Mouse (Mus musculus) mesoderm, embryonic 11.5 days (tissue): ENCODE measurements around the gene Ptges2.
A peak's percentile ranks its signal among the peaks of the same experiment; 100 is the strongest.
"Not testable (repeated sequence)": the region's sequence is repeated elsewhere in the genome, so short reads cannot be mapped to it uniquely, and the experiment has no call there.

Experiments used
- DNase-seq: peaks from one replicate; pipeline ENCODE4 v3.0.0-alpha.2; 2012; ENCODE audit warnings: low read depth, low spot score

The Ptges2 gene

GRCm38 (mm10) chr2:32395484-32395945, at the start of gene Ptges2:
Ptges2 (plus strand) TSS chr2:32395896.
- peak; percentile 89 for DNase-seq

- DNase-seq: no peak
These were observed 48.7 kb upstream of the Ptges2 start for GRCm38 (mm10) chr2:32347019-32347418.

- DNase-seq: no peak
These were observed 47.4 kb upstream of the Ptges2 start for GRCm38 (mm10) chr2:32348311-32348710.

GRCm38 (mm10) chr2:32349625-32350255, 46.0 kb upstream of the Ptges2 start:
- no peak for DNase-seq

- no peak for DNase-seq
These were observed 45.1 kb upstream of the Ptges2 start for GRCm38 (mm10) chr2:32350471-32351051.

GRCm38 (mm10) chr2:32351471-32351961, 44.2 kb upstream of the Ptges2 start:
- no peak for DNase-seq

GRCm38 (mm10) chr2:32352151-32353006, 43.3 kb upstream of the Ptges2 start, which contains the start of gene Ciz1:
Ciz1 (plus strand) TSS chr2:32352327.
- peak; percentile 56 for DNase-seq

GRCm38 (mm10) chr2:32353007-32353542, 42.6 kb upstream of the Ptges2 start, which contains the start of gene Dnm1:
Dnm1 (minus strand) TSS chr2:32353338.
- DNase-seq: peak; percentile 92

- no peak for DNase-seq
These were observed 41.9 kb upstream of the Ptges2 start for GRCm38 (mm10) chr2:32353836-32354235.

GRCm38 (mm10) chr2:32354336-32354895, 41.3 kb upstream of the Ptges2 start:
- no peak for DNase-seq

GRCm38 (mm10) chr2:32356216-32356615, 39.5 kb upstream of the Ptges2 start:
- no peak for DNase-seq

- no peak for DNase-seq
These were observed 38.0 kb upstream of the Ptges2 start for GRCm38 (mm10) chr2:32357710-32358109.

- no peak for DNase-seq
These were observed 37.3 kb upstream of the Ptges2 start for GRCm38 (mm10) chr2:32358381-32358780.

- DNase-seq: peak; percentile 84
These were observed 35.0 kb upstream of the Ptges2 start for GRCm38 (mm10) chr2:32360741-32361140.

- DNase-seq: peak; percentile 69
These were observed 34.3 kb upstream of the Ptges2 start for GRCm38 (mm10) chr2:32361437-32361836.

GRCm38 (mm10) chr2:32362274-32362673, 33.4 kb upstream of the Ptges2 start:
- DNase-seq: not testable (repeated sequence)

- peak; percentile 89 for DNase-seq
These were observed 32.8 kb upstream of the Ptges2 start for GRCm38 (mm10) chr2:32362817-32363340.

- no peak for DNase-seq
These were observed 32.2 kb upstream of the Ptges2 start for GRCm38 (mm10) chr2:32363376-32364106.

GRCm38 (mm10) chr2:32364121-32364520, 31.6 kb upstream of the Ptges2 start:
- no peak for DNase-seq

GRCm38 (mm10) chr2:32367315-32367714, 28.4 kb upstream of the Ptges2 start:
- no peak for DNase-seq
